Mouse (Mus musculus): ENCODE measurements around the gene Lsm3. TPM values are rescaled to one million over a fixed set of nuclear protein-coding genes. Genes with fewer than 3 reads are reported as not detected.
"Not testable (repeated sequence)": the region's sequence is repeated elsewhere in the genome, so short reads cannot be mapped to it uniquely, and the experiment has no call there.

Lsm3 gene
- total RNA-seq (2014; rRNA removed) (53.1 and 70.2 TPM in 2 replicates), polyA plus RNA-seq (2015; fragmentation: Nextera tagmentation; extraction: Ambion mirVana) (188 and 253 TPM in 2 replicates)

GRCm38 (mm10) chr6:91515545-91516449 is at the start of gene Lsm3, which contains the start of gene Xpc:
Gene Lsm3, plus strand, starts transcription at chr6:91515928.
Gene Xpc, minus strand, starts transcription at chr6:91515888.
- no peaks in the 10 kb centered on the region for H3K27me3 ChIP-seq (ENCODE audit: insufficient read depth, low read length)
- peak; percentile 96 for ATAC-seq
- DNase-seq = peak; percentile 98
- peak within 1 kb of the TSS; percentile 92 for H3K4me2 ChIP-seq (ENCODE audit: low read depth)
- H3K9ac ChIP-seq = peak within 1 kb of the TSS; percentile 88
- H3K9me3 ChIP-seq (ENCODE audit: low read length) = no peaks in the 10 kb centered on the region
- peak within 1 kb of the TSS; percentile 77 for H3K4me3 ChIP-seq (ENCODE audit: low read depth, low read length)
- peak; percentile 16; the same call in 1 of the 2 replicates for TF ChIP-seq CTCF (IDR thresholded peaks at IDR 0.05; ENCODE audit: low read depth)
- WGBS = 1% methylated on average over 80 of the region's 80 CpGs
- H3K4me1 ChIP-seq (ENCODE audit: insufficient read depth) = peaks cover 13% of the 10 kb centered on the region; the same call in 1 of the 2 replicates
- peak within 1 kb of the TSS; percentile 79 for H3K27ac ChIP-seq (ENCODE audit: low read depth, low read length)
- peaks cover 38% of the 10 kb centered on the region for H3K36me3 ChIP-seq (ENCODE audit: insufficient read depth)

GRCm38 (mm10) chr6:91467106-91467505 is 48.6 kb upstream of the Lsm3 start:
- ATAC-seq (no peak), DNase-seq (no peak)
- Histone ChIP-seq H3K4me3 (ENCODE audit: low read depth, low read length) (no peak overlapping the region), H3K27ac (ENCODE audit: low read depth, low read length) (no peak overlapping the region), H3K9ac (no peak overlapping the region), H3K9me3 (ENCODE audit: low read length) (no peaks in the 10 kb centered on the region), H3K36me3 (ENCODE audit: insufficient read depth) (peaks cover 50% of the 10 kb centered on the region), H3K27me3 (ENCODE audit: insufficient read depth, low read length) (no peaks in the 10 kb centered on the region), H3K4me2 (ENCODE audit: low read depth) (no peak overlapping the region), H3K4me1 (ENCODE audit: insufficient read depth) (peaks cover 2% of the 10 kb centered on the region; the same call in 1 of the 2 replicates)
- no peak for TF ChIP-seq CTCF (IDR thresholded peaks at IDR 0.05; ENCODE audit: low read depth)
- 79% methylated on average over 1 of the region's 1 CpGs for WGBS

GRCm38 (mm10) chr6:91470712-91471111 is 45.0 kb upstream of the Lsm3 start:
- H3K36me3 ChIP-seq (ENCODE audit: insufficient read depth) = peaks cover 23% of the 10 kb centered on the region
- peaks cover 17% of the 10 kb centered on the region for H3K4me1 ChIP-seq (ENCODE audit: insufficient read depth)
- no peak overlapping the region for H3K4me3 ChIP-seq (ENCODE audit: low read depth, low read length)
- ATAC-seq = no peak
- no peaks in the 10 kb centered on the region for H3K9me3 ChIP-seq (ENCODE audit: low read length)
- H3K9ac ChIP-seq = no peak overlapping the region
- H3K27me3 ChIP-seq (ENCODE audit: insufficient read depth, low read length) = no peaks in the 10 kb centered on the region
- 91% methylated on average over 2 of the region's 2 CpGs for WGBS
- no peak overlapping the region for H3K4me2 ChIP-seq (ENCODE audit: low read depth)
- H3K27ac ChIP-seq (ENCODE audit: low read depth, low read length) = no peak overlapping the region
- no peak for DNase-seq
- no peak for TF ChIP-seq CTCF (IDR thresholded peaks at IDR 0.05; ENCODE audit: low read depth)

- DNase-seq; H3K9me3 ChIP-seq (ENCODE audit: low read length); H3K27me3 ChIP-seq (ENCODE audit: insufficient read depth, low read length); H3K27ac ChIP-seq (ENCODE audit: low read depth, low read length); H3K4me3 ChIP-seq (ENCODE audit: low read depth, low read length); ATAC-seq; H3K4me2 ChIP-seq (ENCODE audit: low read depth); H3K9ac ChIP-seq: not testable (repeated sequence)
- peaks cover 17% of the 10 kb centered on the region for H3K4me1 ChIP-seq (ENCODE audit: insufficient read depth)
- peaks cover 19% of the 10 kb centered on the region for H3K36me3 ChIP-seq (ENCODE audit: insufficient read depth)
- 95% methylated on average over 3 of the region's 3 CpGs for WGBS
Observed at GRCm38 (mm10) chr6:91471427-91471826, 44.3 kb upstream of the Lsm3 start.

GRCm38 (mm10) chr6:91472319-91472718 is 43.4 kb upstream of the Lsm3 start:
- DNase-seq = peak; percentile 28
- peak overlapping the region; percentile 68 for H3K4me3 ChIP-seq (ENCODE audit: low read depth, low read length)
- H3K9me3 ChIP-seq (ENCODE audit: low read length) = no peaks in the 10 kb centered on the region
- no peaks in the 10 kb centered on the region for H3K27me3 ChIP-seq (ENCODE audit: insufficient read depth, low read length)
- 30% methylated on average over 6 of the region's 6 CpGs for WGBS
- H3K36me3 ChIP-seq (ENCODE audit: insufficient read depth) = peaks cover 23% of the 10 kb centered on the region
- peak overlapping the region; percentile 74 for H3K27ac ChIP-seq (ENCODE audit: low read depth, low read length)
- ATAC-seq = no peak
- H3K9ac ChIP-seq = peak overlapping the region; percentile 69
- peaks cover 17% of the 10 kb centered on the region for H3K4me1 ChIP-seq (ENCODE audit: insufficient read depth)
- peak overlapping the region; percentile 59 for H3K4me2 ChIP-seq (ENCODE audit: low read depth)
- no peak for TF ChIP-seq CTCF (IDR thresholded peaks at IDR 0.05; ENCODE audit: low read depth)

- H3K27me3 ChIP-seq (ENCODE audit: insufficient read depth, low read length) = no peaks in the 10 kb centered on the region
- ATAC-seq = peak; percentile 95
- TF ChIP-seq CTCF (IDR thresholded peaks at IDR 0.05; ENCODE audit: low read depth) = peak; percentile 25
- 2% methylated on average over 74 of the region's 74 CpGs for WGBS
- H3K4me2 ChIP-seq (ENCODE audit: low read depth) = peak within 1 kb of the TSS; percentile 85
- H3K9me3 ChIP-seq (ENCODE audit: low read length) = no peaks in the 10 kb centered on the region
- H3K36me3 ChIP-seq (ENCODE audit: insufficient read depth) = peaks cover 25% of the 10 kb centered on the region
- peak within 1 kb of the TSS; percentile 69 for H3K9ac ChIP-seq
- peaks cover 17% of the 10 kb centered on the region for H3K4me1 ChIP-seq (ENCODE audit: insufficient read depth)
- peak; percentile 99 for DNase-seq
- peak within 1 kb of the TSS; percentile 68 for H3K4me3 ChIP-seq (ENCODE audit: low read depth, low read length)
- H3K27ac ChIP-seq (ENCODE audit: low read depth, low read length) = peak within 1 kb of the TSS; percentile 74
Observed at GRCm38 (mm10) chr6:91472868-91473804, 42.6 kb upstream of the Lsm3 start, which contains the start of the genes Chchd4 and Tmem43. Gene Chchd4, minus strand, starts transcription at chr6:91473546. Gene Tmem43, plus strand, starts transcription at chr6:91473703.
